Mouse (Mus musculus) adrenal gland, adult (tissue): ENCODE data around the gene Nmnat3.
"Not testable (repeated sequence)": the region's sequence is repeated elsewhere in the genome, so short reads cannot be mapped to it uniquely, and the experiment has no call there.

ENCODE experiments used
- DNase-seq, 2 experiments: peaks; one replicate each; pipeline ENCODE4 v3.0.0; 2022 to 2023; ENCODE audit warnings: low spot score in 1 of 2; ENCODE audit not compliant: inconsistent age in 2 of 2

Gene Nmnat3

GRCm38 (mm10) chr9:98287135-98287534, at the start of gene Nmnat3:
Gene Nmnat3 (plus strand): TSS chr9:98287435.
- not testable (repeated sequence) for DNase-seq

- DNase-seq: peak in 1 of 2 experiments; percentile 25
These were observed 43.8 kb upstream of the Nmnat3 start for GRCm38 (mm10) chr9:98243481-98243880.

GRCm38 (mm10) chr9:98244223-98244622, 43.0 kb upstream of the Nmnat3 start:
- DNase-seq: peak; percentile 30 to 61

- DNase-seq: no peak
These were observed 42.0 kb upstream of the Nmnat3 start for GRCm38 (mm10) chr9:98245226-98245625.

- no peak for DNase-seq
These were observed 40.9 kb upstream of the Nmnat3 start for GRCm38 (mm10) chr9:98246351-98246750.

- peak in 1 of 2 experiments; percentile 41 for DNase-seq
These were observed 27.0 kb upstream of the Nmnat3 start for GRCm38 (mm10) chr9:98260210-98260609.

GRCm38 (mm10) chr9:98261461-98262011, 25.7 kb upstream of the Nmnat3 start:
- no peak for DNase-seq

GRCm38 (mm10) chr9:98264916-98265315, 22.3 kb upstream of the Nmnat3 start:
- no peak for DNase-seq

- no peak for DNase-seq
These were observed 14.5 kb upstream of the Nmnat3 start for GRCm38 (mm10) chr9:98272734-98273133.

- no peak for DNase-seq
These were observed 12.2 kb upstream of the Nmnat3 start for GRCm38 (mm10) chr9:98275080-98275479.

- DNase-seq: no peak
These were observed 7.1 kb upstream of the Nmnat3 start for GRCm38 (mm10) chr9:98280162-98280561.

GRCm38 (mm10) chr9:98285606-98286301, 1.5 kb upstream of the Nmnat3 start:
- no peak for DNase-seq

- no peak for DNase-seq
These were observed 2.4 kb downstream of the Nmnat3 start for GRCm38 (mm10) chr9:98289665-98290064.

- no peak for DNase-seq
These were observed 3.4 kb downstream of the Nmnat3 start for GRCm38 (mm10) chr9:98290591-98290990.

GRCm38 (mm10) chr9:98296383-98297201, 9.4 kb downstream of the Nmnat3 start:
- peak; percentile 94 to 99 for DNase-seq

GRCm38 (mm10) chr9:98297234-98297936, 10.2 kb downstream of the Nmnat3 start:
- peak in 1 of 2 experiments; percentile 54 for DNase-seq

- DNase-seq: peak in 1 of 2 experiments; percentile 30
These were observed 10.8 kb downstream of the Nmnat3 start for GRCm38 (mm10) chr9:98297937-98298595.

- DNase-seq: no peak
These were observed 11.5 kb downstream of the Nmnat3 start for GRCm38 (mm10) chr9:98298761-98299160.

GRCm38 (mm10) chr9:98299235-98299634, 12.0 kb downstream of the Nmnat3 start:
- no peak for DNase-seq

- DNase-seq: no peak
These were observed 13.3 kb downstream of the Nmnat3 start for GRCm38 (mm10) chr9:98300582-98300981.

GRCm38 (mm10) chr9:98307011-98307410, 19.8 kb downstream of the Nmnat3 start:
- no peak for DNase-seq
